Mouse (Mus musculus) cerebellum, adult 2 months (tissue): Measurements from ENCODE around the gene Acrbp.

Experiments
- CTCF ChIP-seq: fragments of 200-500 bp; IDR thresholded peaks from 2 replicates; pipeline ENCODE4 v1.5.1; 2011; ENCODE audit warnings: low read depth, mild to moderate bottlenecking, control low read depth, low read length, moderate library complexity, borderline replicate concordance; ENCODE audit not compliant: insufficient read depth
- POLR2A ChIP-seq: fragments of 200-500 bp; IDR thresholded peaks from 2 replicates; pipeline ENCODE4 v1.6.1; 2011; ENCODE audit warnings: low read length, control low read depth, borderline replicate concordance; ENCODE audit not compliant: insufficient read depth

DNA sequence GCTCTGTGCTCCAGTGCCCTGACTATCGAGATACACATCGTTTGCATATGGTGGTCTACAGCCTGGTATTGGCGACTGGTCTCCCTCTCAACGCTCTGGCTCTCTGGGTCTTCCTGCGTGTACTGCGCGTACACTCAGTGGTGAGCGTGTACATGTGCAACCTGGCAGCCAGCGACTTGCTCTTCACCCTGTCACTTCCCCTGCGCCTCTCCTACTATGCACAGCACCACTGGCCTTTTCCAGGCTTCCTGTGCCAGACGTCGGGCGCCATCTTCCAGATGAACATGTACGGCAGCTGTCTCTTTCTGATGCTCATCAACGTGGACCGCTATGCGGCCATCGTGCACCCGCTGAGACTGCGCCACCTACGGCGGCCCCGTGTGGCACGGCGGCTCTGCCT, 31.9 kb downstream of the Acrbp start:
- no peak for TF ChIP-seq CTCF
- TF ChIP-seq POLR2A = no peak
